Mouse (Mus musculus) small intestine, adult 2 months (tissue): ENCODE measurements around the gene Pet100.

ENCODE experiments used
- CTCF ChIP-seq: fragments of 200-500 bp; IDR thresholded peaks from 2 replicates; pipeline ENCODE4 v1.5.1; 2012; ENCODE audit warnings: low read depth, mild to moderate bottlenecking, control low read depth, inconsistent platforms, low read length, moderate library complexity, mixed read lengths; ENCODE audit not compliant: insufficient replicate concordance, insufficient read length; ENCODE audit errors: extremely low read depth
- POLR2A ChIP-seq: fragments of 200-500 bp; IDR thresholded peaks from 2 replicates; pipeline ENCODE4 v1.6.1; 2012; ENCODE audit warnings: low read depth, mild to moderate bottlenecking, control low read depth, inconsistent platforms, low read length, moderate library complexity

- TF ChIP-seq CTCF (no peak), POLR2A (no peak)
Observed at GRCm38 (mm10) chr8:3670388-3670787, 49.0 kb downstream of the Pet100 start.
